Mouse (Mus musculus): ENCODE results near the gene Cfap52. TPM values are rescaled to one million over a fixed set of nuclear protein-coding genes. Genes with fewer than 3 reads are reported as not detected.

The Cfap52 gene
- polyA plus RNA-seq (2016; fragmentation: Nextera tagmentation; extraction: Ambion mirVana), result 0.18 and 0.27 TPM in 2 replicates

DNA sequence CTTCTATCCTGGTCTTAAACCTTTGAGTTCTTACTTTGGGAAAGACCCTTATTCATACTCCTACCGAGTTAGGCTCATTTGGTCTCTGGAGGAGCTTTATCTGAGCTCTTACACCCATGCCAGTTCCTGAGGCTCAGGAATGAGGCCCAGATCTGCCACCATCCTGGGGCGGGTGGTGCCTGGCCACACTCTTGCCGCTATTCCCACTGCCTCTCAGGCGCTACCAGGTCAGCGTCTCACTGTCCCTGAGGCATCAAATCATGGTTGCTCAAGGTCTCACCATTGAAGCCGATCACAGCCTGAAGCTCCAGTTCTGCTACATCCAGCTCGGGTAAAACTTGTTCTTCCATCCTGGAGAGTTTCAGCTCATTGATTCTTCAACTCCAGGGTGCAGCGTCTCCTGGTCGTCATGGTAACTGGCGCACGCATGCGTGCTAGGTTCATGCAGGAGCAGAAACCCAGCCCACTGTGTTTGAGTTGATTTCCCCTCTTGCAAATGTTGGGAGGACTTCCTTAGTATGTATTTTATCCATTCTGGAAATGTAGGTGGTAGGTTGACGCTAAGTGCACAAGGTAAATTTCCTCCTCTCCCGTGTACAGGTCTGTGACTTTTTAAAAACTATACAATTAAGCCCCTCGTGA, at the start of gene Cfap52:
Gene Cfap52 (minus strand): TSS at position 410 of the 642 bp plus-strand sequence.
- Histone ChIP-seq H3K27me3 (replicated peaks) (no peaks in the 10 kb centered on the region), H3K4me1 (replicated peaks) (peaks cover 11% of the 10 kb centered on the region), H3K4me3 (peak within 1 kb of the TSS; percentile 70), H3K36me3 (peaks cover 6% of the 10 kb centered on the region), H3K4me2 (peak within 1 kb of the TSS; percentile 86), H3K27ac (ENCODE audit: poor library complexity, severe bottlenecking) (no peak within 1 kb of the TSS; the same call in none of the 2 replicates), H3K9ac (peak within 1 kb of the TSS; percentile 83), H3K9me3 (replicated peaks) (no peaks in the 10 kb centered on the region)
- ATAC-seq (ENCODE audit: insufficient number of reproducible peaks, low FRiP score), result peak; percentile 60; the same call in 1 of the 2 replicates
- WGBS, result 5% methylated on average over 15 of the region's 15 CpGs

DNA sequence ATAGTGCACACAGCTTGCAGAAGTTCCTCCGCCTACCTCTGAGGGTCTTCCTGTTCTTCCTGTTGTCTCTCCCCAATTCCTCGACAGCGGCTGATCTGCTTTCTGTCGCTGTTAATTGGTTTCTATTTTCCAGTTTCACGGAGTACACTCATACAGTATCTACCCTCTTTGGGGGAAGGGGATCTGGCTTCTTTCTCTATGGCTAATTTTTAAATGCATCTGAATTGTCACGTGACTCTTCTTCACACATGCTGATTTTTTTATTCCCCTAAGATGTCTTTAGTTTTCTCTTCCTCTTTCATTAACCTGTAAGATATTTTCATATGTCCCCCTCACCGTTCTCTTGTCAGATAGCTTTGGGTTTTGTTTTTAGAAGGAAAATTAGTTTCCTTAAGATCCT, 46.8 kb upstream of the Cfap52 start:
- no peak overlapping the region for H3K27ac ChIP-seq (ENCODE audit: poor library complexity, severe bottlenecking)
- H3K4me3 ChIP-seq, result no peak overlapping the region
- H3K9me3 ChIP-seq (replicated peaks), result no peaks in the 10 kb centered on the region
- 0 out of 2 replicates have a peak, but pooled peaks cover 6% of the 10 kb centered on the region for H3K36me3 ChIP-seq
- no peaks in the 10 kb centered on the region for H3K27me3 ChIP-seq (replicated peaks)
- no peak overlapping the region for H3K4me2 ChIP-seq
- 71% methylated on average over 7 of the region's 7 CpGs for WGBS
- ATAC-seq (ENCODE audit: insufficient number of reproducible peaks, low FRiP score), result no peak
- H3K4me1 ChIP-seq (replicated peaks), result 0 out of 2 replicates have a peak, but pooled peaks cover 4% of the 10 kb centered on the region
- H3K9ac ChIP-seq, result no peak overlapping the region

DNA sequence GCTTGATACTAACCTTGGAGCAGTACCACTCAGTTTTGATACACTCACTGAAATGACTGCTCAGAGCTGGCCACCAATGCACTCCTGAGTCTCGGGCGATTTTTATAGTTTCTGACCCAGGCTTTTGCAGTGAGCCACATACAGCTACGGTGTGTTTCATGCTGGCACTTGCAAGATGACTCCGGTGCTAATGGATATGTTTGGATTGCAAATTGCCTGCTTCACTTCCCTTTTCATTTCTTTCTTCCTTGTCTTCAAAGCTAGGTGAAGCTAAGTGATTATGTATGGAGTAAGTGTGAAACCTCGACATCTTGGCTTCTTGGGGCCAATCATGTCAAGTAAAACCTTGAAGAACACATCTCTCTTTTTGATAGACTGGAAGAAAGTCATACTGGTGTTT, 43.9 kb upstream of the Cfap52 start:
- Histone ChIP-seq H3K9ac (no peak overlapping the region), H3K36me3 (no peaks in the 10 kb centered on the region), H3K4me3 (no peak overlapping the region), H3K27me3 (replicated peaks) (no peaks in the 10 kb centered on the region), H3K4me2 (no peak overlapping the region), H3K4me1 (replicated peaks) (peaks cover 16% of the 10 kb centered on the region), H3K9me3 (replicated peaks) (no peaks in the 10 kb centered on the region), H3K27ac (ENCODE audit: poor library complexity, severe bottlenecking) (no peak overlapping the region)
- WGBS, result 81% methylated on average over 5 of the region's 5 CpGs
- no peak for ATAC-seq (ENCODE audit: insufficient number of reproducible peaks, low FRiP score)

DNA sequence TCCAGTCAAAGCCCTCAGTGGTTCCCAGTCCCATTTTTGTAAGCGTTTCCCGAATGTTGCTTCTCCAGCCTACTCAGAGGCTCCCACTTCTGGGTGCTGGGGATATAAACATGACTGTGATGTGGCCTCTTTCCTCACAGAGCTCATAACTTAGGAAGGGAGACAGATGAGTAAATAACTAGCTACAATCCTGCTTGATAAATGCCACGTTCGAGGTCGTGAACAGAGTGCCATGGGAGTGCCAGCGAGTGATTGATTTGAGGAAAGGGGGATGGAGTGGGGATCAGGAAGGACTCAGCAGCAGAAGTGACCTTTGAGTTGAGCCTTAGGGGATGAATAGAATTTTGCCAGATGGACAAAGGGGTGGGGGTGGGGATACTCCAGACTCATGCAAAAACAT, 42.2 kb upstream of the Cfap52 start:
- Histone ChIP-seq H3K4me1 (replicated peaks) (peaks cover 16% of the 10 kb centered on the region), H3K36me3 (no peaks in the 10 kb centered on the region), H3K9ac (no peak overlapping the region), H3K4me2 (no peak overlapping the region), H3K9me3 (replicated peaks) (no peaks in the 10 kb centered on the region), H3K27ac (ENCODE audit: poor library complexity, severe bottlenecking) (no peak overlapping the region), H3K4me3 (no peak overlapping the region), H3K27me3 (replicated peaks) (no peaks in the 10 kb centered on the region)
- ATAC-seq (ENCODE audit: insufficient number of reproducible peaks, low FRiP score), result no peak
- 61% methylated on average over 6 of the region's 6 CpGs for WGBS

DNA sequence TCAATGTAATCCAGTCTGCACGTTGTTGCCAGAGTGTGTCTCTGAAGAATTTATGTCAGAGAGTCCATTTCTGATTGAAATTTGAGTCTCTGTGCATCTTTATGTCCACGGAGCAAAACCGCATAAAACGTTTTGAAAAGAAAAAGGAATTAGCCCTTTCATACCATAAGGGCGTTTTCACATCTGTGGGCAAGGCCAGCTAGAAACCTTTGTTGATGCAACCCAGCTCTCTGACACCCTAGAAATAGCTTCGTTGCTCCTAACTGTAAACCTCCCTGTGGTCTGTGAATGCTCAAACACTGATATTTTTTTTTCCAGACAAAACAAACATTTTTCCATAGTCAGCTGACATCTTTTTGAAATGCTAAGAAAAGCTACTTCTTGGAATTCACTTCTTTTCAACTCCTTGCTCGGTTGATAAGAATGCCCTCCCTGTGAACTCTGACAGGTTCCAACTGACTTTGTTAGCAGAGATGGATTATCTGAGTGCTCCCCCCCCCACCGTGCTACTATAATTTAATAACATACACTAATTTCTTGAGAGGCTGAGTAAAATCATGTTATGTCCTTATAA, 40.9 kb upstream of the Cfap52 start:
- Histone ChIP-seq H3K9me3 (replicated peaks) (no peaks in the 10 kb centered on the region), H3K27ac (ENCODE audit: poor library complexity, severe bottlenecking) (no peak overlapping the region), H3K27me3 (replicated peaks) (no peaks in the 10 kb centered on the region), H3K4me3 (no peak overlapping the region), H3K36me3 (no peaks in the 10 kb centered on the region), H3K4me1 (replicated peaks) (peaks cover 16% of the 10 kb centered on the region), H3K9ac (no peak overlapping the region), H3K4me2 (no peak overlapping the region)
- WGBS, result 33% methylated on average over 8 of the region's 8 CpGs
- ATAC-seq (ENCODE audit: insufficient number of reproducible peaks, low FRiP score), result no peak

DNA sequence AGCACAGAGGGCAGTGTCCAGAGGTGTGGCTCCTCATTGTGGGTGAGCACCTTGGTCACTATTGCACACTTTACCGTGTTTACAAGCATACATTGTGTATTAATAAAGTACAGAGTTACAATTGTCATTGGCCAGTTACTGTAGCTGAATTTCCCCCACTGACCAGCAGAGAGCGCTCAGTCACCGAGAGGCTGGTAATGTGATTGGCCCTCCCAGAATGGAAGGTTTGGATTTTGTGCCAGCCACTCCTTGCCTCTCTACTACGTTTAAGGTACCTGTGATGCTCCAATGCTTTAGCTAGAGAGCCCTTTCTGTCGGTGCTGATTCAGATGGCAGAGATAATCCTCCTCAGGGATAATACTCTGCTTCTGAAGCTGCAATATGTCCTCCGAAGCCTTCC, 38.7 kb upstream of the Cfap52 start:
- no peaks in the 10 kb centered on the region for H3K27me3 ChIP-seq (replicated peaks)
- H3K4me1 ChIP-seq (replicated peaks), result peaks cover 16% of the 10 kb centered on the region
- H3K9ac ChIP-seq, result no peak overlapping the region
- no peak overlapping the region for H3K4me2 ChIP-seq
- no peak overlapping the region for H3K27ac ChIP-seq (ENCODE audit: poor library complexity, severe bottlenecking)
- ATAC-seq (ENCODE audit: insufficient number of reproducible peaks, low FRiP score), result no peak
- H3K36me3 ChIP-seq, result no peaks in the 10 kb centered on the region
- H3K9me3 ChIP-seq (replicated peaks), result no peaks in the 10 kb centered on the region
- 21% methylated on average over 6 of the region's 6 CpGs for WGBS
- no peak overlapping the region for H3K4me3 ChIP-seq

DNA sequence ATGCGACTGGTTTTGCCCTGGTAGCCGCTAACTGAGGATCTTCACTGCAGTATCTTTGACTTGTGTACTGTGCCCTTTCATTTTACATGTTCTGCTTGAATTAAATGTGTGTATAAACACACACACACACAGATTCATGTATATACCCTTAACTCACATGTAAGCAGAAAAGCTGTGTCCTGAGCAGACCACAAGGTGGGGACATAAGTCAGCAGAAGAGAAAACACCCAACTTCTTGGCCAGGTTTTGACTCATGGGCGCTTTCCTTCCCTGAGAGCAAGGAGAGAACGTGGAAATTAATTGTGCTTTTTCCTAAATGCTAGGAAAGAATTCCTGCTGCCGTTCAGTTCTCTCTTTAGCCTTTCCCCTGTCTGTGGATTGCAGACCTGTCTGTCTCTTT, 34.2 kb upstream of the Cfap52 start:
- no peak for ATAC-seq (ENCODE audit: insufficient number of reproducible peaks, low FRiP score)
- no peaks in the 10 kb centered on the region for H3K27me3 ChIP-seq (replicated peaks)
- no peaks in the 10 kb centered on the region for H3K36me3 ChIP-seq
- WGBS, result 75% methylated on average over 5 of the region's 5 CpGs
- H3K4me1 ChIP-seq (replicated peaks), result no peaks in the 10 kb centered on the region
- no peak overlapping the region for H3K9ac ChIP-seq
- H3K27ac ChIP-seq (ENCODE audit: poor library complexity, severe bottlenecking), result no peak overlapping the region
- H3K4me3 ChIP-seq, result no peak overlapping the region
- no peak overlapping the region for H3K4me2 ChIP-seq
- no peaks in the 10 kb centered on the region for H3K9me3 ChIP-seq (replicated peaks)

DNA sequence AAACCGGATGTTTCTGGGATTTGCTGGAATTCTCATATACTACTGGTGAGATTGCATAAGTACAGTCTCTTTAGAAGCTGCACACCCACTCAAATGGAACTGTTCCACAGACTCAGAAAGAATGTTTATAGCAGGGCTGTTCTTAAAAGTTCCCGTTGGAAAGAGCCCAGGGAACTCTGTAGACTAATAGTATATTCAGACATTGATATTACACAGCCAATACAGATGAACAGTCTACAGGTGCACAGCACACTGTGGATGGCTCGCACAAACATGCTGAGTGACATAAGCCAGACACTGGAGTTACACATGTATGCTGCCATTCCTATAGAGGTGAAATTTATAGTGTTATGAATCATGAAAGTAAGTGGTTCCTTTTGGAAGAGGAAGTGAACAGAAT, 33.5 kb upstream of the Cfap52 start:
- H3K9ac ChIP-seq, result no peak overlapping the region
- no peaks in the 10 kb centered on the region for H3K9me3 ChIP-seq (replicated peaks)
- ATAC-seq (ENCODE audit: insufficient number of reproducible peaks, low FRiP score), result no peak
- H3K36me3 ChIP-seq, result no peaks in the 10 kb centered on the region
- H3K27ac ChIP-seq (ENCODE audit: poor library complexity, severe bottlenecking), result no peak overlapping the region
- H3K27me3 ChIP-seq (replicated peaks), result no peaks in the 10 kb centered on the region
- no peak overlapping the region for H3K4me3 ChIP-seq
- no peak overlapping the region for H3K4me2 ChIP-seq
- WGBS, result 79% methylated on average over 3 of the region's 3 CpGs
- no peaks in the 10 kb centered on the region for H3K4me1 ChIP-seq (replicated peaks)

DNA sequence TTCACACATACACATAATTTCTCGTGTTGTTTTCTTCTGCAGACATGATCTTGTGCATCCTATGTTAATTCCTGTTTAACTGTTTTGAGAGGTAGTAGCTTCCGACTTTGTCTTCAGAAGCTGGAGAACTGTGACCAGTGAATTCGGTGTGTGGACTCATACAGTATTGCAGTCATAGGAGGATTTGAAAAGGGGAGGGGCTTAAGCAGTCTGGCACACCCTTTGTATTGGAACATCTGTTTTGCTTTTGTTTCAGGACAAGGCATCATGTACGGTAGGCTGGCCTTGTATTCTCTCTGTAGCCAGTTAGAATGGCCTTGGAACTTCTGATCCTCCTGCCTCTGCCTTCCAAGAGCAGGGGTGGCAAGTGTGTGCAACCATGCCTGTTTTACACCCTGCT, 30.5 kb upstream of the Cfap52 start:
- no peaks in the 10 kb centered on the region for H3K27me3 ChIP-seq (replicated peaks)

DNA sequence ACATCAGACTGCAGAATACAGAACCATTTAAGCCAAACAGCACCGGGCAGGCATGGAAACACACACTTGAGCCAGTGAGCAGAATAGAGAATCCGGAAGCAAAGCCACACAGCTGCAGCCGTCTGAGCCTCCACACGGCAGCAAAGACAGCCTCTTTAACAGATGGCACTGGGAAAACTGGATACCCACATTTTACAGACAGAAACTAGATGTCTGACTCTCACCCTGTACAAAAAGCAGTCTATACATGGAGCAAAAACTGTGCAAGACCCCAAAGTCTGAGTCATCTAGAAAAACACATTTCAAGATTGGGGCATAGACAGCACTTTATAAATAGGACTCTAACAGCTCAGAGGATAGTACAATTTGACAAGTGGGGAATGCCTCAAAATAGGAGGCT, 25.8 kb upstream of the Cfap52 start:
- H3K36me3 ChIP-seq, result peaks cover 13% of the 10 kb centered on the region
- H3K4me1 ChIP-seq (replicated peaks), result 0 out of 2 replicates have a peak, but pooled peaks cover 3% of the 10 kb centered on the region
- 87% methylated on average over 4 of the region's 4 CpGs for WGBS
- H3K4me2 ChIP-seq, result no peak overlapping the region
- no peak overlapping the region for H3K9ac ChIP-seq
- H3K9me3 ChIP-seq (replicated peaks), result no peaks in the 10 kb centered on the region
- H3K4me3 ChIP-seq, result no peak overlapping the region
- no peaks in the 10 kb centered on the region for H3K27me3 ChIP-seq (replicated peaks)
- H3K27ac ChIP-seq (ENCODE audit: poor library complexity, severe bottlenecking), result no peak overlapping the region
- no peak for ATAC-seq (ENCODE audit: insufficient number of reproducible peaks, low FRiP score)

More for the DNA sequence above, 30.5 kb upstream of the Cfap52 start:
- no peak overlapping the region for H3K9ac ChIP-seq
- no peak overlapping the region for H3K4me3 ChIP-seq
- no peaks in the 10 kb centered on the region for H3K9me3 ChIP-seq (replicated peaks)
- no peak overlapping the region for H3K4me2 ChIP-seq
- ATAC-seq (ENCODE audit: insufficient number of reproducible peaks, low FRiP score), result no peak
- no peaks in the 10 kb centered on the region for H3K4me1 ChIP-seq (replicated peaks)
- H3K27ac ChIP-seq (ENCODE audit: poor library complexity, severe bottlenecking), result no peak overlapping the region
- 0 out of 2 replicates have a peak, but pooled peaks cover 5% of the 10 kb centered on the region for H3K36me3 ChIP-seq
- 82% methylated on average over 4 of the region's 4 CpGs for WGBS

DNA sequence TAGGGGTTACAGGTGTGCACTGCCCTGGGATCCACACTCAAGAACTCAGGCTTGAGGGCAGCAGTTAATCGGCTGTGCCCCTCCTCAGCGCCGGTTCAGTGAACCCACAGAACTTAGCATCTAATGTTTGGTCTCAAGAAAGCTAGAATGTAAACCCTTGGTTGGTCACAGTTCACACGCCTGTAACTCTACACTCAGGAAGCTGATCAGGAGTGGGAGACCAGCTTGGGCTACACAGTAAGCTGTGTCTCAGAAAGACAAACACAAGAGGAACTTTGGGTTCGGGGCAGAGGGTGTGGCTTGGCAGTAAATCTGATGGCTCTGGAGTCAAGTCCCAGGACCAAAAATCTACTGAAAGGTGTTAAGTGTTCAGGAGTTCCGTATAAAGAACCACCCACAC, 18.1 kb upstream of the Cfap52 start:
- WGBS, result 83% methylated on average over 6 of the region's 6 CpGs
- Histone ChIP-seq H3K9me3 (replicated peaks) (no peaks in the 10 kb centered on the region), H3K27ac (ENCODE audit: poor library complexity, severe bottlenecking) (no peak overlapping the region), H3K36me3 (peaks cover 22% of the 10 kb centered on the region), H3K4me2 (no peak overlapping the region), H3K27me3 (replicated peaks) (no peaks in the 10 kb centered on the region), H3K4me3 (no peak overlapping the region), H3K9ac (no peak overlapping the region), H3K4me1 (replicated peaks) (peaks cover 6% of the 10 kb centered on the region)
- ATAC-seq (ENCODE audit: insufficient number of reproducible peaks, low FRiP score), result no peak

DNA sequence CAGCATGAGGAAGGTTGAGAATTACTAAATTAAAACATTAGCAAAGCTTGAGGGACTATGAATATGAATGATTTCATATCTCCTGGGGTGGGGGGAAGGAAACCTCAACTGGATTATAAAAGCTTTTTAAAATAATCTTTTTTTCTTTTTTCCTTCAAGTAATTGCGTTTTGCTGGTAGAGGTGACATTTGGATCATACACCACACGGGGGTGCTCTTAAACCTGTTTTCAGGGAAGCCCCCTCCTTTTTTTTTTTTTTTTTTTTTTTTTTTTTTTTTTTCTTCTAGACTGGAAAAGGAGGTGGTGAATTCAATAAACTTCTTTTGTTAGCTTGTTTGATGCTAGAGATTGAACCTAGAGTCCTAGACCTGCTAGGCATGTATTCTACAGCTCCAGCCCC, 9.8 kb upstream of the Cfap52 start:
- H3K36me3 ChIP-seq, result peaks cover 16% of the 10 kb centered on the region
- peaks cover 13% of the 10 kb centered on the region for H3K4me1 ChIP-seq (replicated peaks)
- no peak overlapping the region for H3K4me2 ChIP-seq
- no peaks in the 10 kb centered on the region for H3K27me3 ChIP-seq (replicated peaks)
- no peaks in the 10 kb centered on the region for H3K9me3 ChIP-seq (replicated peaks)
- H3K27ac ChIP-seq (ENCODE audit: poor library complexity, severe bottlenecking), result no peak overlapping the region
- 16% methylated on average over 2 of the region's 2 CpGs for WGBS
- H3K4me3 ChIP-seq, result no peak overlapping the region
- H3K9ac ChIP-seq, result no peak overlapping the region
- no peak for ATAC-seq (ENCODE audit: insufficient number of reproducible peaks, low FRiP score)
